Mouse (Mus musculus) hindbrain, embryonic 13.5 days (tissue): ENCODE data around the gene Olfr1256. TPM values are rescaled to one million over a fixed set of nuclear protein-coding genes. Genes with fewer than 3 reads are reported as not detected.

Experiments
- ATAC-seq: fragments of 200-750 bp; cut with Nextera tagmentation; 2 replicates; pipeline ENCODE4 v1.8.0; 2017; ENCODE audit warnings: moderate TSS enrichment; ENCODE audit not compliant: low FRiP score
- H3K27ac ChIP-seq: fragments of 300-500 bp; sonication (generic); 2 replicates; pipeline ENCODE4 v1.5.1; 2015; ENCODE audit warnings: inconsistent platforms, mild to moderate bottlenecking, moderate library complexity
- H3K27me3 ChIP-seq: fragments of 300-500 bp; sonication (generic); 2 replicates; pipeline ENCODE4 v1.6.1; 2015; ENCODE audit warnings: mild to moderate bottlenecking, inconsistent platforms
- H3K36me3 ChIP-seq: fragments of 300-500 bp; sonication (generic); 2 replicates; pipeline ENCODE4 v1.6.1; 2015; ENCODE audit warnings: mild to moderate bottlenecking, inconsistent platforms
- H3K4me1 ChIP-seq: fragments of 300-500 bp; sonication (generic); replicated peaks from 2 replicates; pipeline ENCODE4 v1.6.1; 2015; ENCODE audit warnings: inconsistent platforms
- H3K4me2 ChIP-seq: fragments of 300-500 bp; sonication (generic); 2 replicates; pipeline ENCODE4 v1.6.1; 2015; ENCODE audit warnings: inconsistent platforms, mild to moderate bottlenecking, moderate library complexity
- H3K4me3 ChIP-seq: fragments of 300-500 bp; sonication (generic); 2 replicates; pipeline ENCODE4 v1.5.1; 2015; ENCODE audit warnings: mild to moderate bottlenecking, inconsistent platforms
- H3K9ac ChIP-seq: fragments of 300-500 bp; sonication (generic); 2 replicates; pipeline ENCODE4 v1.6.1; 2015; ENCODE audit warnings: mild to moderate bottlenecking, inconsistent platforms
- H3K9me3 ChIP-seq: fragments of 300-500 bp; sonication (generic); 2 replicates; pipeline ENCODE4 v1.6.1; 2016; ENCODE audit warnings: inconsistent platforms
- WGBS: fragments of 180-500 bp; shearing (Covaris S2); methylation state at CpG from one replicate; pipeline ENCODE4 v1.1.7; 2015; 5-methylcytosine and 5-hydroxymethylcytosine counted together
- polyA plus RNA-seq: library from polyadenylated mRNA; unstranded; fragments of >200 nt; fragmentation: Nextera tagmentation; extraction: Ambion mirVana; gene quantifications from 2 replicates; pipeline ENCODE4 v1.2.1, GENCODE M21; 2015

Olfr1256 gene
- polyA plus RNA-seq, result not detected in 2 replicates

GRCm38 (mm10) chr2:89841455-89841854 is at the start of gene Olfr1256:
Olfr1256 (minus strand) TSS chr2:89841555.
- no peak for ATAC-seq
- WGBS, result 66% methylated on average over 2 of the region's 2 CpGs
- Histone ChIP-seq H3K4me2 (no peak within 1 kb of the TSS), H3K4me3 (no peak within 1 kb of the TSS), H3K36me3 (no peaks in the 10 kb centered on the region), H3K9ac (no peak within 1 kb of the TSS), H3K9me3 (no peaks in the 10 kb centered on the region), H3K27ac (no peak within 1 kb of the TSS), H3K27me3 (no peaks in the 10 kb centered on the region), H3K4me1 (no peaks in the 10 kb centered on the region)

DNA sequence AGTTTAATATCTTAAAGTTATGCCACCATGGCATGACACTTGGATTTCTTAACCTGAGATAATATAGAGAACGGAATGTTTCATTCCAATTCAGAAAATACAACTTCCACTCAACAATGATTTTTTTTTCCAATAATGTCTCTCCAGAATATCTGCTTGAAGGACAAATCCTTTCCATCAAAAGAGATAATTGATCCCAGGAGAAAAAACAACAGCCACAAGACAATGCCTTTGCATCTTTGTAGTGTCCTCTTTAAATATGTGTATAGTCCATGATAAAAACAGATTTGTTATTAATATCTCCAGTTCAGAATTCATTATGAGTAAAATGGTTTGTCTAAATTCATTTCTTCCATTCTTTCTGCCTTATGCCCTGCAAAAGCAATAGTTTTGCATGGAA is 36.8 kb upstream of the Olfr1256 start, which contains the start of gene Olfr1257:
Gene Olfr1257 (plus strand): TSS at position 301 of the 400 bp plus-strand sequence.
- ATAC-seq, result no peak
- H3K4me3 ChIP-seq, result no peak within 1 kb of the TSS
- H3K27ac ChIP-seq, result no peak within 1 kb of the TSS
- WGBS, result 87% methylated on average over 1 of the region's 1 CpGs
- H3K4me2 ChIP-seq, result no peak within 1 kb of the TSS
- no peaks in the 10 kb centered on the region for H3K36me3 ChIP-seq
- no peaks in the 10 kb centered on the region for H3K4me1 ChIP-seq
- no peak within 1 kb of the TSS for H3K9ac ChIP-seq
- no peaks in the 10 kb centered on the region for H3K9me3 ChIP-seq
- no peaks in the 10 kb centered on the region for H3K27me3 ChIP-seq

DNA sequence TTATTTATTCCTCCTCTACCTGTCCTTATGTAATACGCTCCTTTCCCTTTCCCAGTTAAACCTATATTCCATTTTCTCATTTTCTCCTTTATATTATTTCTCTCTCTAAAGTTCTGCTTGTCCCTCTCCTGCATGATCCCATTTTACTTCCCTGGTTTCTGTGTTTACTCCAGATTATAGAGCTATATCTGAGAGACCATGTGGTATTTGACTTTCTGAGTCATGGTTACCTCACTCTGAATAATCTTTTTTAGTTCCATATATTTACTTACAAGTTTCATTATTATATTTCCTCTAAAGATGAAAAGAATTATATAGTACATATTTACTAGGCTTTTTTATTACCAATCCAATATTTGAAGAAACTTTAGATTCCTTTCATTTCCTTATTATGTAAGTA is 7.9 kb upstream of the Olfr1256 start:
- Histone ChIP-seq H3K4me1 (no peaks in the 10 kb centered on the region), H3K4me2 (no peak overlapping the region), H3K36me3 (no peaks in the 10 kb centered on the region), H3K27me3 (no peaks in the 10 kb centered on the region), H3K9ac (no peak overlapping the region), H3K27ac (no peak overlapping the region), H3K9me3 (no peaks in the 10 kb centered on the region), H3K4me3 (no peak overlapping the region)
- ATAC-seq, result no peak
- WGBS, result 96% methylated on average over 1 of the region's 1 CpGs

DNA sequence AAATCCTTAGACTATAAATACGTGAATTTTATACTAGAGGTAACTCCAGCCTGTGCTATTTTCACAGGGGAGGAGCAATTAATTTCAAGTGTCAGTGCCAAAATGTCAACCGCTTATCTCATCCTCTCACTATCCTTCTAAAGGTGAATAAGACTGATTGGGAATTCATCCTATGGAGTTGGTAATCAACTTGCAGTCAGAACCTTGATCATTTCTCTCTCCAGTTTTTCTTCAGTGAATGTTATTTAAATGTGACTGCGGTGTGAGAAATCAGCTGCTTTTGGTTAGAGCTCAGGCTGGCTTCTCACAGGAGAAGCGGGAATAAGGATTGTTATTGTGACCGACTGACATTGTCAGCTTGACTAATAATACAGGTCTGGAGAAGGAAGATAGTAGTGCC is 6.8 kb upstream of the Olfr1256 start, which contains the start of gene Olfr48:
Gene Olfr48 (minus strand): TSS at position 101 of the 400 bp plus-strand sequence.
- Histone ChIP-seq H3K27me3 (no peaks in the 10 kb centered on the region), H3K4me1 (no peaks in the 10 kb centered on the region), H3K9ac (no peak within 1 kb of the TSS), H3K27ac (no peak within 1 kb of the TSS), H3K36me3 (no peaks in the 10 kb centered on the region), H3K4me2 (no peak within 1 kb of the TSS), H3K4me3 (no peak within 1 kb of the TSS), H3K9me3 (no peaks in the 10 kb centered on the region)
- ATAC-seq, result no peak
- WGBS, result 82% methylated on average over 5 of the region's 5 CpGs

GRCm38 (mm10) chr2:89820216-89820615 is 21.1 kb downstream of the Olfr1256 start:
- Histone ChIP-seq H3K9me3 (no peaks in the 10 kb centered on the region), H3K4me2 (no peak overlapping the region), H3K27me3 (no peaks in the 10 kb centered on the region), H3K4me3 (no peak overlapping the region), H3K4me1 (no peaks in the 10 kb centered on the region), H3K27ac (no peak overlapping the region), H3K36me3 (no peaks in the 10 kb centered on the region), H3K9ac (no peak overlapping the region)
- ATAC-seq, result no peak
- WGBS, result 88% methylated on average over 1 of the region's 1 CpGs

DNA sequence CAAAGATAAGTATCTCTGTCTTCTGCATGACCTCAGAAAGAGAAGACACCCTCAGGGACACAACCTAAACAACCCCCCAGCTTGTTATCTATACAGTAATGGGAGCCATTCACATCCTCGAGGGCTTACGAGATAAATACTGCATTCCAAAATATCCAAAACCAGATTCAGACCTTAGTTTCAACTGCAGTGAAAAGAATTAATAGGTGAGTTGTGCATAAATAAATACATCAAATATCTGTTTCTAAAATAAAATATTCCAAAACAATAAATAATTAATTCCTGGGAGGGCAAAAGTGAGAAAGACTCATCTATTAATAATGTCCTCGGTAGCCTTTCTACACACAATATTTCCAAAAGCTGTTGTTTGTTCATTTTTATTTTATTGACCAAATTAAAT is 29.6 kb downstream of the Olfr1256 start, which contains the start of gene Olfr1255:
Gene Olfr1255 (plus strand): TSS at position 301 of the 400 bp plus-strand sequence.
- Histone ChIP-seq H3K4me2 (no peak within 1 kb of the TSS), H3K4me1 (no peaks in the 10 kb centered on the region), H3K27ac (no peak within 1 kb of the TSS), H3K4me3 (no peak within 1 kb of the TSS), H3K27me3 (no peaks in the 10 kb centered on the region), H3K36me3 (no peaks in the 10 kb centered on the region), H3K9ac (no peak within 1 kb of the TSS), H3K9me3 (no peaks in the 10 kb centered on the region)
- 92% methylated on average over 3 of the region's 3 CpGs for WGBS
- ATAC-seq, result no peak

GRCm38 (mm10) chr2:89810751-89811150 is 30.6 kb downstream of the Olfr1256 start:
- H3K4me2 ChIP-seq, result no peak overlapping the region
- H3K4me3 ChIP-seq, result no peak overlapping the region
- no peak overlapping the region for H3K27ac ChIP-seq
- 91% methylated on average over 2 of the region's 2 CpGs for WGBS
- H3K9ac ChIP-seq, result no peak overlapping the region
- H3K4me1 ChIP-seq, result no peaks in the 10 kb centered on the region
- ATAC-seq, result no peak
- no peaks in the 10 kb centered on the region for H3K36me3 ChIP-seq
- no peaks in the 10 kb centered on the region for H3K27me3 ChIP-seq
- H3K9me3 ChIP-seq, result no peaks in the 10 kb centered on the region

DNA sequence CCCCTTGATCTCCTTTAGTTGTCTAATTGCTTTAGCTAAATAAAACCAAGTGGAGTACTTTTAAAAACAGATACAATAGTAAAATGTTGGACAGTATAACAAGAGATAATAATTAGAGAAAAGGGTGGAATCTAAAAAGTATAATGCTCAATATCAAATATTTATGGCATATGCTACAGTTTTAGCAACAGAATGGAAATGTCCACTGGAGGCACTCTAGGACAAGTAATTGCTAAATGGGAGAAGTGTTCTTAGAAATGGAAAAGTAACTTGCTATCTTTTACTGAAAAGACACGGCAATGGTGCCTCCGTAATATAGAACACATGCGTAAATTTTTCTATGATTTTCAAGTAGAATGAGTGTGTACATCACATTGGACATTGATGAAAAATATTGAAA is 41.8 kb downstream of the Olfr1256 start:
- H3K27ac ChIP-seq, result no peak overlapping the region
- no peaks in the 10 kb centered on the region for H3K9me3 ChIP-seq
- 93% methylated on average over 3 of the region's 3 CpGs for WGBS
- no peak for ATAC-seq
- H3K4me1 ChIP-seq, result no peaks in the 10 kb centered on the region
- H3K9ac ChIP-seq, result no peak overlapping the region
- H3K27me3 ChIP-seq, result no peaks in the 10 kb centered on the region
- H3K4me2 ChIP-seq, result no peak overlapping the region
- no peak overlapping the region for H3K4me3 ChIP-seq
- H3K36me3 ChIP-seq, result no peaks in the 10 kb centered on the region

DNA sequence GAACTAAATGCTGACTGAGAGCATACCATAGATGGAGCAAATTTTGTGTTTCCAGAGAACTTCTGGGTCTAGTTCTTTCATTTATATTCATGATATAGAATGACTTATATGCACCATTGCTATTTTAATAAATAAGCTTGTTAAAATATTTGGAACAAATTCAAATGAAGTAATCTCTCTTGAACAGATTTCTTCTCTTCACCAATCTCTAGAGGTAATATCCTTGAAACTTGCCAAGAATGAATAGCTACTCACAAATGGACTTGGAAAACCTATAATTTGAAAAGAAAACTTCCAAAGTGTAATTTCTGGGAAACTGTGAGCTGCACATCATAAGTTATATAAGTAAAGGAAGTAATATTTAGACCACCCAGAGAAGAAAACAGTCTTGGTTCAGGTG is 47.8 kb downstream of the Olfr1256 start, which contains the start of gene Olfr1254:
Gene Olfr1254 (minus strand): TSS at position 101 of the 400 bp plus-strand sequence.
- H3K9ac ChIP-seq, result no peak within 1 kb of the TSS
- no peak within 1 kb of the TSS for H3K4me2 ChIP-seq
- H3K4me3 ChIP-seq, result no peak within 1 kb of the TSS
- H3K36me3 ChIP-seq, result no peaks in the 10 kb centered on the region
- no peaks in the 10 kb centered on the region for H3K27me3 ChIP-seq
- no peak for ATAC-seq
- no peak within 1 kb of the TSS for H3K27ac ChIP-seq
- H3K9me3 ChIP-seq, result no peaks in the 10 kb centered on the region
- H3K4me1 ChIP-seq, result no peaks in the 10 kb centered on the region

Other genes with a start within 250 kb of the Olfr1256 start
- not detected in 2 replicates for gene Olfr1246, start 248.4 kb downstream of the Olfr1256 start, polyA plus RNA-seq
- not detected in 2 replicates for gene Olfr1247, start 227.4 kb downstream of the Olfr1256 start, polyA plus RNA-seq
- gene Olfr1248, start 223.3 kb downstream of the Olfr1256 start, polyA plus RNA-seq, result not detected in 2 replicates
- gene Olfr1249, start 206.6 kb downstream of the Olfr1256 start, polyA plus RNA-seq, result not detected in 2 replicates
- not detected in 2 replicates for gene Olfr1250, start 180.1 kb downstream of the Olfr1256 start, polyA plus RNA-seq
- gene Olfr1251, start 169.6 kb downstream of the Olfr1256 start, polyA plus RNA-seq, result not detected in 2 replicates
- not detected in 2 replicates for gene Olfr1252, start 116.5 kb downstream of the Olfr1256 start, polyA plus RNA-seq
- gene Olfr1253, start 84.5 kb downstream of the Olfr1256 start, polyA plus RNA-seq, result not detected in 2 replicates
- gene Olfr1254, start 47.9 kb downstream of the Olfr1256 start, polyA plus RNA-seq, result not detected in 2 replicates
- not detected in 2 replicates for gene Olfr1255, start 29.5 kb downstream of the Olfr1256 start, polyA plus RNA-seq
- 0.19 TPM in 1 of 2 replicates, not detected in the other for gene Olfr48, start 6.7 kb upstream of the Olfr1256 start, polyA plus RNA-seq
- not detected in 2 replicates for gene Olfr1257, start 36.9 kb upstream of the Olfr1256 start, polyA plus RNA-seq
- not detected in 2 replicates for gene Olfr1258, start 85.8 kb upstream of the Olfr1256 start, polyA plus RNA-seq
- gene Olfr1259, start 107.1 kb upstream of the Olfr1256 start, polyA plus RNA-seq, result not detected in 2 replicates
- not detected in 2 replicates for gene Olfr1260, start 132.8 kb upstream of the Olfr1256 start, polyA plus RNA-seq
- gene Olfr1261, start 149.7 kb upstream of the Olfr1256 start, polyA plus RNA-seq, result not detected in 2 replicates
- gene Olfr1262, start 158.6 kb upstream of the Olfr1256 start, polyA plus RNA-seq, result not detected in 2 replicates
- gene Olfr1263, start 170.6 kb upstream of the Olfr1256 start, polyA plus RNA-seq, result not detected in 2 replicates
- gene Olfr1264, start 184.0 kb upstream of the Olfr1256 start, polyA plus RNA-seq, result not detected in 2 replicates
- gene Olfr1265, start 193.8 kb upstream of the Olfr1256 start, polyA plus RNA-seq, result not detected in 2 replicates
- gene Olfr140, start 222.0 kb upstream of the Olfr1256 start, polyA plus RNA-seq, result not detected in 2 replicates